Mouse (Mus musculus): Measurements from ENCODE around the gene Tbx3.

- TF ChIP-seq CTCF (IDR thresholded peaks at IDR 0.05; ENCODE audit: low read depth, low read length) (peak; percentile 59), POLR2A (IDR thresholded peaks at IDR 0.05; ENCODE audit: extremely low read depth, insufficient read depth, low read length) (no peak)
Measured at GRCm38 (mm10) chr5:119686199-119686964, 15.9 kb downstream of the Tbx3 start.

All from liver, adult 2 months (tissue).